Mouse (Mus musculus) layer of hippocampus, postnatal 25 days (tissue): ENCODE measurements around the gene Ppp2r5e. TPM values are rescaled to one million over a fixed set of nuclear protein-coding genes. Genes with fewer than 3 reads are reported as not detected.

Source experiments
- DNase-seq, 2 experiments: peaks; one replicate each; pipeline ENCODE4 v3.0.0; 2022; ENCODE audit warnings: mixed read lengths in 2 of 2, low spot score in 1 of 2; ENCODE audit errors: extremely low spot score in 1 of 2
- total RNA-seq, 2 experiments: library from RNA; stranded (reverse); gene quantifications; 2 replicates each; pipeline ENCODE4 v1.2.3; 2021

The Ppp2r5e gene
- 10 to 100 TPM; 74.0 to 80.2 TPM for total RNA-seq

GRCm38 (mm10) chr12:75596154-75597002 lies at the start of gene Ppp2r5e:
Ppp2r5e (minus strand) TSS chr12:75596245.
- DNase-seq = peak; percentile 95 to 97

GRCm38 (mm10) chr12:75645780-75646179 lies 49.7 kb upstream of the Ppp2r5e start:
- no peak for DNase-seq

GRCm38 (mm10) chr12:75641726-75642125 lies 45.7 kb upstream of the Ppp2r5e start:
- DNase-seq = no peak

GRCm38 (mm10) chr12:75638345-75638744 lies 42.3 kb upstream of the Ppp2r5e start:
- no peak for DNase-seq

GRCm38 (mm10) chr12:75637103-75637502 lies 41.1 kb upstream of the Ppp2r5e start:
- no peak for DNase-seq

GRCm38 (mm10) chr12:75635771-75636430 lies 39.9 kb upstream of the Ppp2r5e start:
- DNase-seq = no peak

GRCm38 (mm10) chr12:75629618-75630017 lies 33.6 kb upstream of the Ppp2r5e start:
- DNase-seq = no peak

GRCm38 (mm10) chr12:75623292-75623691 lies 27.2 kb upstream of the Ppp2r5e start:
- no peak for DNase-seq

GRCm38 (mm10) chr12:75622835-75623234 lies 26.8 kb upstream of the Ppp2r5e start:
- no peak for DNase-seq

GRCm38 (mm10) chr12:75616841-75617240 lies 20.8 kb upstream of the Ppp2r5e start:
- DNase-seq = no peak

GRCm38 (mm10) chr12:75616158-75616791 lies 20.2 kb upstream of the Ppp2r5e start:
- DNase-seq = no peak

- no peak for DNase-seq
Observed at GRCm38 (mm10) chr12:75615556-75615955, 19.5 kb upstream of the Ppp2r5e start.

GRCm38 (mm10) chr12:75612711-75613110 lies 16.7 kb upstream of the Ppp2r5e start:
- no peak for DNase-seq

GRCm38 (mm10) chr12:75599490-75599889 lies 3.4 kb upstream of the Ppp2r5e start:
- DNase-seq = no peak

GRCm38 (mm10) chr12:75598988-75599387 lies 2.9 kb upstream of the Ppp2r5e start:
- DNase-seq = no peak

- no peak for DNase-seq
Observed at GRCm38 (mm10) chr12:75597707-75598106, 1.7 kb upstream of the Ppp2r5e start.

- DNase-seq = peak; percentile 15 to 30
Observed at GRCm38 (mm10) chr12:75595291-75596153, 523 bp downstream of the Ppp2r5e start.

GRCm38 (mm10) chr12:75594404-75594803 lies 1.6 kb downstream of the Ppp2r5e start:
- no peak for DNase-seq

GRCm38 (mm10) chr12:75593817-75594216 lies 2.2 kb downstream of the Ppp2r5e start:
- no peak for DNase-seq

- DNase-seq = no peak
Observed at GRCm38 (mm10) chr12:75587501-75587900, 8.5 kb downstream of the Ppp2r5e start.
